Mouse (Mus musculus): ENCODE data around the gene Cmklr1. TPM values are rescaled to one million over a fixed set of nuclear protein-coding genes. Genes with fewer than 3 reads are reported as not detected.

The Cmklr1 gene
- polyA plus RNA-seq, 1 experiment: not detected

GRCm38 (mm10) chr5:113591166-113591565, 59.1 kb downstream of the Cmklr1 start:
- no peak for TF ChIP-seq GATA1 (IDR thresholded peaks at IDR 0.05; ENCODE audit: low read length)

- no peak for TF ChIP-seq GATA1 (IDR thresholded peaks at IDR 0.05; ENCODE audit: low read length)
Observed at GRCm38 (mm10) chr5:113590010-113590640, 60.1 kb downstream of the Cmklr1 start.

- TF ChIP-seq GATA1 (IDR thresholded peaks at IDR 0.05; ENCODE audit: low read length): no peak
Observed at GRCm38 (mm10) chr5:113584439-113584838, 65.8 kb downstream of the Cmklr1 start.

- TF ChIP-seq GATA1 (IDR thresholded peaks at IDR 0.05; ENCODE audit: low read length): no peak
Observed at GRCm38 (mm10) chr5:113583424-113584162, 66.6 kb downstream of the Cmklr1 start.

GRCm38 (mm10) chr5:113580801-113581200, 69.4 kb downstream of the Cmklr1 start:
- TF ChIP-seq GATA1 (IDR thresholded peaks at IDR 0.05; ENCODE audit: low read length): no peak

- no peak for TF ChIP-seq GATA1 (IDR thresholded peaks at IDR 0.05; ENCODE audit: low read length)
Observed at GRCm38 (mm10) chr5:113580248-113580647, 70.0 kb downstream of the Cmklr1 start.

- TF ChIP-seq GATA1 (IDR thresholded peaks at IDR 0.05; ENCODE audit: low read length): no peak
Observed at GRCm38 (mm10) chr5:113579128-113579527, 71.1 kb downstream of the Cmklr1 start.

GRCm38 (mm10) chr5:113578428-113578827, 71.8 kb downstream of the Cmklr1 start:
- no peak for TF ChIP-seq GATA1 (IDR thresholded peaks at IDR 0.05; ENCODE audit: low read length)

GRCm38 (mm10) chr5:113577555-113577954, 72.7 kb downstream of the Cmklr1 start:
- TF ChIP-seq GATA1 (IDR thresholded peaks at IDR 0.05; ENCODE audit: low read length): no peak

- no peak for TF ChIP-seq GATA1 (IDR thresholded peaks at IDR 0.05; ENCODE audit: low read length)
Observed at GRCm38 (mm10) chr5:113570056-113570717, 80.0 kb downstream of the Cmklr1 start.

- TF ChIP-seq GATA1 (IDR thresholded peaks at IDR 0.05; ENCODE audit: low read length): no peak
Observed at GRCm38 (mm10) chr5:113565858-113566257, 84.4 kb downstream of the Cmklr1 start.

GRCm38 (mm10) chr5:113565101-113565854, 84.9 kb downstream of the Cmklr1 start:
- TF ChIP-seq GATA1 (IDR thresholded peaks at IDR 0.05; ENCODE audit: low read length): no peak

- no peak for TF ChIP-seq GATA1 (IDR thresholded peaks at IDR 0.05; ENCODE audit: low read length)
Observed at GRCm38 (mm10) chr5:113564463-113564862, 85.8 kb downstream of the Cmklr1 start.

Other genes starting within 250 kb of the Cmklr1 start
- gene Wscd2, start 160.1 kb downstream of the Cmklr1 start, polyA plus RNA-seq (2012): not detected in 2 replicates
- not detected in 2 replicates for gene 1700069L16Rik, start 74.3 kb upstream of the Cmklr1 start, polyA plus RNA-seq (2012)
- 1.9 and 2.3 TPM in 2 replicates for gene Ficd, start 85.4 kb upstream of the Cmklr1 start, polyA plus RNA-seq (2012)
- gene Sart3, start 122.1 kb upstream of the Cmklr1 start, polyA plus RNA-seq (2012): 47.6 and 50.0 TPM in 2 replicates
- gene Iscu, start 122.3 kb upstream of the Cmklr1 start, polyA plus RNA-seq (2012): 65.6 and 75.1 TPM in 2 replicates
- 0.05 and 0.14 TPM in 2 replicates for gene Tmem119, start 150.1 kb upstream of the Cmklr1 start, polyA plus RNA-seq (2012)
- 40.3 and 52.4 TPM in 2 replicates for gene Selplg, start 182.2 kb upstream of the Cmklr1 start, polyA plus RNA-seq (2012)